Mouse (Mus musculus) lung, embryonic 16.5 days (tissue): ENCODE data around the gene Prkacb. TPM values are rescaled to one million over a fixed set of nuclear protein-coding genes. Genes with fewer than 3 reads are reported as not detected.

Experiments
- ATAC-seq: fragments of 200-750 bp; cut with Nextera tagmentation; 2 replicates; pipeline ENCODE4 v1.8.0; 2017; ENCODE audit warnings: low read depth, mild to moderate bottlenecking, moderate library complexity
- H3K27ac ChIP-seq: fragments of 300-500 bp; sonication (generic); 2 replicates; pipeline ENCODE4 v1.5.1; 2014; ENCODE audit warnings: mild to moderate bottlenecking, control low read depth, low read length
- H3K27me3 ChIP-seq: fragments of 300-500 bp; sonication (generic); 2 replicates; pipeline ENCODE4 v1.6.1; 2014; ENCODE audit warnings: low read depth, low read length, mixed read lengths; ENCODE audit not compliant: control insufficient read depth, insufficient read depth
- H3K36me3 ChIP-seq: fragments of 300-500 bp; sonication (generic); 2 replicates; pipeline ENCODE4 v1.6.1; 2014; ENCODE audit warnings: low read length; ENCODE audit not compliant: control insufficient read depth, insufficient read depth
- H3K4me1 ChIP-seq: fragments of 300-500 bp; sonication (generic); replicated peaks from 2 replicates; pipeline ENCODE4 v1.6.1; 2014; ENCODE audit warnings: low read length, mixed read lengths; ENCODE audit not compliant: control insufficient read depth, insufficient read depth
- H3K4me2 ChIP-seq: fragments of 300-500 bp; sonication (generic); 2 replicates; pipeline ENCODE4 v1.6.1; 2014; ENCODE audit warnings: low read depth, low read length, control low read depth
- H3K4me3 ChIP-seq: fragments of 300-500 bp; sonication (generic); 2 replicates; pipeline ENCODE4 v1.5.1; 2014; ENCODE audit warnings: mild to moderate bottlenecking, low read length, control low read depth
- H3K9ac ChIP-seq: fragments of 300-500 bp; sonication (generic); 2 replicates; pipeline ENCODE4 v1.6.1; 2014; ENCODE audit warnings: low read length, control low read depth
- H3K9me3 ChIP-seq: fragments of 300-500 bp; sonication (generic); 2 replicates; pipeline ENCODE4 v1.6.1; 2016; ENCODE audit warnings: low read length; ENCODE audit not compliant: control insufficient read depth
- WGBS: fragments of 180-500 bp; shearing (Covaris S2); extraction: QIAGEN DNeasy Blood & Tissue Kit; methylation state at CpG from one replicate; pipeline ENCODE4 v1.1.7; 2014; 5-methylcytosine and 5-hydroxymethylcytosine counted together
- polyA plus RNA-seq: library from polyadenylated mRNA; unstranded; fragments of >200 nt; fragmentation: Nextera tagmentation; extraction: Ambion mirVana; gene quantifications from 2 replicates; pipeline ENCODE4 v1.2.1, GENCODE M21; 2015

The Prkacb gene
- polyA plus RNA-seq, 1 experiment from 2014 or later = 61.9 TPM

DNA sequence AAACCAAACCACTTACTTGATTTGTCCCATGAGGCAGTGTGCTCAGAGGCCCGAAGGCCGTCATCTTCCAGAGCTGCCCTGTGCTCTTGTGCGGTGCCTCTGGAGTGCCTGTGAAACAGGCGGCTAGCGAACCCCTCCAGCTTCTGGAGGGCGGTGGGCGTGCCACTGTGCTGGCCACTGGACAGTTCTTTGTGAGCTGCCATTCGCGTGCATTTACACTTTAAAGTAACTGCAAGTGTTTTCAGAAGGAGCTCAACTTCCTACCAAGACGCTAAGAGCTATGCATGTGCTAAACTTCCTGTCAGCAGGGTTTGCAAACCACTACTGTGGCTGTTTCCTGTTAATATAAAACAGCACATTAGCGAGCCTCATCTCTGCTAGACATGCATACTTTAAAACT, 31.7 kb downstream of the Prkacb start:
- H3K36me3 ChIP-seq = no peaks in the 10 kb centered on the region
- H3K27ac ChIP-seq = peak overlapping the region; percentile 73
- no peaks in the 10 kb centered on the region for H3K9me3 ChIP-seq
- H3K4me1 ChIP-seq = peaks cover 5% of the 10 kb centered on the region
- no peaks in the 10 kb centered on the region for H3K27me3 ChIP-seq
- H3K9ac ChIP-seq = peak overlapping the region; percentile 61
- peak; percentile 88 for ATAC-seq
- peak overlapping the region; percentile 52 for H3K4me2 ChIP-seq
- 4% methylated on average over 11 of the region's 11 CpGs for WGBS
- H3K4me3 ChIP-seq = peak overlapping the region; percentile 26

DNA sequence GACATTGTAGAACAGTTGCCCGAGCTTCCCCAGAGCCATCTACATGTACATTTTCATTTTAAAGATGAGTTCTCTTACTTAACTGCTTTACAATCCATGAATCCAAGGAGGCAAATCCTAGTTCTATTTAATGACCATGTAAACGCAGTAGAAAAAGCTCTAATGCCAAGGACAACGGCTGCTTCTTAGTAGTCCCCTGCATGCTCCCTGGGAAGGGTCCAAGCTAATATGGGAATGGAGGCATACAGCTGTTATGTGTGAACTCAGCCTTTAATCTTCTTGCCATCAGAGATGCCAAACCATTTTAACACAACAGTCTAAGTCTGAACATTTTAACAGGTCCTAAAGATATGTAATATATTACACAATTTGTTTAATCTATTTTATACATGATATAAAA, 32.5 kb downstream of the Prkacb start:
- H3K4me1 ChIP-seq = peaks cover 5% of the 10 kb centered on the region
- no peaks in the 10 kb centered on the region for H3K27me3 ChIP-seq
- WGBS = 75% methylated on average over 3 of the region's 3 CpGs
- H3K4me2 ChIP-seq = no peak overlapping the region
- H3K4me3 ChIP-seq = no peak overlapping the region
- no peaks in the 10 kb centered on the region for H3K36me3 ChIP-seq
- no peak for ATAC-seq
- no peak overlapping the region for H3K27ac ChIP-seq
- no peak overlapping the region for H3K9ac ChIP-seq
- H3K9me3 ChIP-seq = no peaks in the 10 kb centered on the region

DNA sequence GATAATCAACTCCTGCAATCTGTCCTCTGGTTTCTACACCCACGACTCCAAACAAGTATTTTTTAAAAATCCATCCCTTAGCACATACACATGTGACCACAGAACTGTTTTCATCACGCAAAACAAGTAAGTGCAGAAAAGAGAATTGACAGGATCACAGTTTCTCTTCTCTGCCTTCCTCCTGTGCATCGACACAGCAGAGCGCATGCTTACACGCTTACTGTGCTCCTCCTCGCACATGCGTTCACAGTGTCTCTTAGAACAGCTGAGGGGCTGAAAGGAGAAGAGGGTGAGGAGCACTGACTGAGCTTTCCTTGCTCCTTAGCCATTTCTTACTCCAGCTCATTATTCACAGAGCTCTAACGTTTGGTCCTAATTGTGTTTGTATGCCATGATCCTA, 33.9 kb downstream of the Prkacb start:
- no peak for ATAC-seq
- Histone ChIP-seq H3K4me1 (peaks cover 5% of the 10 kb centered on the region), H3K9ac (no peak overlapping the region), H3K4me2 (no peak overlapping the region), H3K4me3 (no peak overlapping the region), H3K27ac (no peak overlapping the region), H3K36me3 (no peaks in the 10 kb centered on the region), H3K27me3 (no peaks in the 10 kb centered on the region), H3K9me3 (no peaks in the 10 kb centered on the region)
- 80% methylated on average over 8 of the region's 8 CpGs for WGBS

DNA sequence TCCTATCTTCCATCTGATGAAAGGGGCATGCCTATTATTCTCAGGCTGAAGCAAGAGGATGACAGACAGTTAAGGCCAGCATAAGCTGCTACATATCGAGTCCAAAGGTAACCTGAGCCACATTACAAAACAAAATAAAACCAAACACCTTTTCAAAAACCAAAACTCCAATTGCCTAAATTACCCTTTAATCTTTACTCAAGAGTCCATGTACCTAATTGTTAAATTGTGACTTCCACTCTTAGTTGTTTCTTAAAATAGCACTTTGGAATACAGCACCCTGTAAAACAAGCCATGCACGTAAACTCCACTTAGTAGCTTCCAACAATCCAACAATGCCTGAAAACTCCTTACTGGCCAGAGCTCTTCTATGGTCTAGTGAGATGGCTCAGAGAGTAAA, 34.3 kb downstream of the Prkacb start:
- Histone ChIP-seq H3K27me3 (no peaks in the 10 kb centered on the region), H3K9ac (no peak overlapping the region), H3K36me3 (no peaks in the 10 kb centered on the region), H3K4me3 (no peak overlapping the region), H3K9me3 (no peaks in the 10 kb centered on the region), H3K27ac (no peak overlapping the region), H3K4me1 (peaks cover 5% of the 10 kb centered on the region), H3K4me2 (no peak overlapping the region)
- no peak for ATAC-seq
- WGBS = 83% methylated on average over 2 of the region's 2 CpGs

DNA sequence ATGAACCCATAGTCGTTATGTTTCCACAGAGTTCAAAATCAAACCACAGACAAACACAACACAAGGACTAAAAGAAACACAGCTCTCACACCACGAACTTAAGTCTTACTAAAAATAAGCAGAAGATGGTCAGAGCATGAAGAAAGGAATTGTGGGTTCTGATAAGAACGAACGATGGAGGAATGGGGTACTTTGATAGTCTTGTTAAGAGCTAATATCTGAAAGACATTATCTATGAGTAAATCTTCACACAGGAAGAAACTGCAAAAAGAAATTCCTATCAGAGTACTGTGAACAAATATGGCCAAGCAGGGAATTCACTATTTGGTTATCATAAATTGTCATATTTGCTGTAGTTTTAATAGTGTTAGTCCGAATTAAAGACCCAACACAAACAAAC, 36.1 kb downstream of the Prkacb start:
- WGBS = 66% methylated on average over 5 of the region's 5 CpGs
- ATAC-seq = no peak
- peaks cover 5% of the 10 kb centered on the region for H3K4me1 ChIP-seq
- H3K4me2 ChIP-seq = no peak overlapping the region
- no peaks in the 10 kb centered on the region for H3K9me3 ChIP-seq
- H3K27ac ChIP-seq = no peak overlapping the region
- no peaks in the 10 kb centered on the region for H3K36me3 ChIP-seq
- no peak overlapping the region for H3K9ac ChIP-seq
- H3K4me3 ChIP-seq = no peak overlapping the region
- H3K27me3 ChIP-seq = no peaks in the 10 kb centered on the region

DNA sequence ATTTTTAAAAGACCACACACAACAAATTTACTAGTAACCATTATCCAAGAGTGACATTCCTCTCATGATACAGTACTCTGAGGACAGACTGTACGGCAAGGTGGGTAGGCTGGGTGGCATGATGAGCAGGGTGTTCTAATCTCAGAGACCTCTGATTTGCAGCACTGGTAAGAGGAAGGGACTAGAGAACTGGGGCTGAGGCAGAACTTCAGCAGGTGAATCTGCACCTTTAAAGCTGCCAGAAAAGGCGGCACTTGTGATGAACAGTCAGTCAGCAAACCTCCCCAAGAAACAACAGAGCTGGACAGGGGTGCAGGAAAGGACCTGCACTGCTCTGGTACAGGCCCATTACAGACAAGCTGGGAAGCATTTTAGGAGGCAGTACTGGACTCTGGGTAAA, 41.9 kb downstream of the Prkacb start:
- Histone ChIP-seq H3K27me3 (no peaks in the 10 kb centered on the region), H3K27ac (no peak overlapping the region), H3K4me2 (no peak overlapping the region), H3K4me1 (peaks cover 9% of the 10 kb centered on the region; the same call in 1 of the 2 replicates), H3K4me3 (no peak overlapping the region), H3K9ac (no peak overlapping the region), H3K9me3 (no peaks in the 10 kb centered on the region), H3K36me3 (no peaks in the 10 kb centered on the region)
- WGBS = 68% methylated on average over 2 of the region's 2 CpGs
- ATAC-seq = no peak

DNA sequence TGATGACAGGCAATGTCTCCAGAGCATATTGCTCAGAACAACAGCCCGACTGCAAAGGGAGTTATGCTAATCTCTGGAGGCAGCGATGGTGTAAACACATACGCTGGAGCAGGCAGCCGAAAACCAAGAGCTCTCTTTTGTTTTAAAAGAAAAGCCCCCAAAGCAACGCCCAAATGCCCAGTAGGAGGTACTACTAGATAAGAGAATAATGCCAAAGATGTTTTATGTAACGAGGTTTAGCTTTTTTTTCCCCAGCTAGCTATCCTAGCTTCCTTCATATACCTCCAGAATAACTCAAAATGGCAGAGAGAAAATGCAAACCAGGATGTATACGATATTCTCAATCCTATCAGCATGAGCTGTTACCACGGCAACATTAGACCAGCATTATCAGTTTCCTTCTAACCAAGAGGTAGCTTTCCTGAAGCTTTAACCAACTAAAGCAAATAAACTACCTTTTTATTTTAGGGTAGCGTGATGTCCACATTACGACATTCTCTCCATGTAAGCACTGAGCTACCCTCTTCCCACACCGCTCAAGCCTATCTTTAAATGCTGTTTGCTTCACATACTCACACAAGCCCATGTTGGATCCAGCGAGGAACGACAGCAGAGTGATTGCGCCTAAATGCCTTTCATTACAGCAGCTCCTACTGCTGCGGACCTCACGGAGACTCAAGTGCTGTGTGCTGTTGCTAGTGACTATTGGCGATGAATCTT, 42.7 kb downstream of the Prkacb start:
- peak overlapping the region; percentile 21 for H3K4me3 ChIP-seq
- no peaks in the 10 kb centered on the region for H3K36me3 ChIP-seq
- H3K9ac ChIP-seq = no peak overlapping the region
- no peaks in the 10 kb centered on the region for H3K9me3 ChIP-seq
- H3K27ac ChIP-seq = no peak overlapping the region
- H3K4me2 ChIP-seq = peak overlapping the region; percentile 24
- no peaks in the 10 kb centered on the region for H3K27me3 ChIP-seq
- H3K4me1 ChIP-seq = peaks cover 9% of the 10 kb centered on the region; the same call in 1 of the 2 replicates
- no peak for ATAC-seq
- 20% methylated on average over 17 of the region's 17 CpGs for WGBS

DNA sequence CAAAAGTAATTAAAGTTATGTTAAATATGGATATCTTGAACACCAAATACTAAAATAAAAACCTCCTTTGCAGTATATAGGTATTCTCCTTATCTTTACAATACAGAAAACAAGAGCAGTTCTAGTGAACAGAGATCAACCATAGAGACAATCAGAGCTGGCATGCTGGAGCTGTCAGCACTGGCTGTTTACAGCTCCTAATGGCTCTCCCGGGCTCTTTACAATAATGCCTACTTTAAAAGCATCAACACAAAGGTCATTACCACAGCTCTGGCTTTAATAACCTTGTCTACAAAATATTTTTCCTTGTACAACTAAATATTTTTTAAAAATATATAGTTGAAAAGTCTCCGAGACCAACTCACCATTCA, 43.2 kb downstream of the Prkacb start:
- H3K4me2 ChIP-seq = no peak overlapping the region
- 50% methylated on average over 2 of the region's 2 CpGs for WGBS
- peaks cover 9% of the 10 kb centered on the region; the same call in 1 of the 2 replicates for H3K4me1 ChIP-seq
- no peaks in the 10 kb centered on the region for H3K36me3 ChIP-seq
- no peak for ATAC-seq
- no peak overlapping the region for H3K4me3 ChIP-seq
- no peaks in the 10 kb centered on the region for H3K27me3 ChIP-seq
- H3K27ac ChIP-seq = no peak overlapping the region
- no peaks in the 10 kb centered on the region for H3K9me3 ChIP-seq
- H3K9ac ChIP-seq = no peak overlapping the region

DNA sequence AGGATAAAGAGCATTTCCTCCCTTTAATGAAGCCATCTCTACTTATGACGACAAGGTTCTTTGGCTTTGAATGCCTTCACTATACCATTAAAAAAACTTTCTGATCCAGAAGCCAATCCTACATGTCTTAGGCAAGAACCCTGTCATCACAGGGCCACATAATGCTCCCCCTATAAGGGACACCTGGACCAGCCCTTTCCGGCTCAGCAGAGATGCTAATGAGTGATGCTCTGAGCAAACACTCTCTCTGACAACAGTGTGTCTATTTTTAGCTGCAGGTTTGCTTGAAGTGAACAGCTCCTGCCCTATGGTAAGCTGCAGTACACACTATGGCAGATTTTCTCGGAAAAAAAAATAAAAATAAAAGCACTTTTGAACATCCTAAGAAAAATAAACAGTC, 43.9 kb downstream of the Prkacb start:
- ATAC-seq = no peak
- no peaks in the 10 kb centered on the region for H3K27me3 ChIP-seq
- H3K9me3 ChIP-seq = no peaks in the 10 kb centered on the region
- no peak overlapping the region for H3K4me2 ChIP-seq
- no peak overlapping the region for H3K4me3 ChIP-seq
- peaks cover 9% of the 10 kb centered on the region; the same call in 1 of the 2 replicates for H3K4me1 ChIP-seq
- H3K27ac ChIP-seq = no peak overlapping the region
- H3K36me3 ChIP-seq = no peaks in the 10 kb centered on the region
- H3K9ac ChIP-seq = no peak overlapping the region
- WGBS = 68% methylated on average over 3 of the region's 3 CpGs
